Mouse (Mus musculus): Measurements from ENCODE around the gene Sorcs2. TPM values are rescaled to one million over a fixed set of nuclear protein-coding genes. Genes with fewer than 3 reads are reported as not detected.

The Sorcs2 gene
- total RNA-seq, 2 experiments from 2014 or later = 8.3 to 8.7 TPM

GRCm38 (mm10) chr5:36323526-36323925 is 74.4 kb downstream of the Sorcs2 start:
- DNase-seq = peak; percentile 84
- intact Hi-C loops (cut with DNase I; ENCODE audit: low total_unique reads) = loop anchor here (5.0 kb wide), 1 partner anchor 286 kb away; no protein-coding TSS in a partner anchor

- peak; percentile 34 for DNase-seq
- intact Hi-C loops (cut with DNase I; ENCODE audit: low total_unique reads) = loop anchor here (5.0 kb wide), 1 partner anchor 284 kb away; no protein-coding TSS in a partner anchor
Measured at GRCm38 (mm10) chr5:36321581-36321980, 76.4 kb downstream of the Sorcs2 start.

- intact Hi-C loops (cut with DNase I; ENCODE audit: low total_unique reads) = loop anchor here (5.0 kb wide), 1 partner anchor 283 kb away; no protein-coding TSS in a partner anchor
Measured at GRCm38 (mm10) chr5:36320667-36321066, 77.3 kb downstream of the Sorcs2 start.

GRCm38 (mm10) chr5:36317641-36318368 is 80.1 kb downstream of the Sorcs2 start:
- DNase-seq = no peak
- intact Hi-C loops (cut with DNase I; ENCODE audit: low total_unique reads) = no loop called here

More at GRCm38 (mm10) chr5:36320667-36321066, 77.3 kb downstream of the Sorcs2 start:
- DNase-seq = no peak

- intact Hi-C loops (cut with DNase I; ENCODE audit: low total_unique reads) = no loop called here
- DNase-seq = no peak
Measured at GRCm38 (mm10) chr5:36315106-36315505, 82.8 kb downstream of the Sorcs2 start.

- intact Hi-C loops (cut with DNase I; ENCODE audit: low total_unique reads) = no loop called here
Measured at GRCm38 (mm10) chr5:36313353-36314079, 84.4 kb downstream of the Sorcs2 start.

GRCm38 (mm10) chr5:36312926-36313325 is 85.0 kb downstream of the Sorcs2 start:
- DNase-seq = no peak
- intact Hi-C loops (cut with DNase I; ENCODE audit: low total_unique reads) = no loop called here

More at GRCm38 (mm10) chr5:36313353-36314079, 84.4 kb downstream of the Sorcs2 start:
- DNase-seq = peak; percentile 66

GRCm38 (mm10) chr5:36304299-36304980 is 93.5 kb downstream of the Sorcs2 start:
- intact Hi-C loops (cut with DNase I; ENCODE audit: low total_unique reads) = no loop called here
- no peak for DNase-seq

- intact Hi-C loops (cut with DNase I; ENCODE audit: low total_unique reads) = no loop called here
- no peak for DNase-seq
Measured at GRCm38 (mm10) chr5:36301166-36301565, 96.8 kb downstream of the Sorcs2 start.

- intact Hi-C loops (cut with DNase I; ENCODE audit: low total_unique reads) = loop anchor here (10.0 kb wide), 1 partner anchor 143 kb away; no protein-coding TSS in a partner anchor
- DNase-seq = no peak
Measured at GRCm38 (mm10) chr5:36298049-36298448, 99.9 kb downstream of the Sorcs2 start.

- intact Hi-C loops (cut with DNase I; ENCODE audit: low total_unique reads) = loop anchor here (10.0 kb wide), 1 partner anchor 142 kb away; no protein-coding TSS in a partner anchor
- no peak for DNase-seq
Measured at GRCm38 (mm10) chr5:36297246-36297645, 100.7 kb downstream of the Sorcs2 start.

GRCm38 (mm10) chr5:36293109-36293900 is 104.6 kb downstream of the Sorcs2 start:
- intact Hi-C loops (cut with DNase I; ENCODE audit: low total_unique reads) = loop anchor here (10.0 kb wide), 1 partner anchor 139 kb away; no protein-coding TSS in a partner anchor
- DNase-seq = no peak

GRCm38 (mm10) chr5:36292321-36292720 is 105.6 kb downstream of the Sorcs2 start:
- DNase-seq = peak; percentile 49
- intact Hi-C loops (cut with DNase I; ENCODE audit: low total_unique reads) = loop anchor here (10.0 kb wide), 1 partner anchor 138 kb away; no protein-coding TSS in a partner anchor

- intact Hi-C loops (cut with DNase I; ENCODE audit: low total_unique reads) = loop anchor here (10.0 kb wide), 1 partner anchor 136 kb away; no protein-coding TSS in a partner anchor
- DNase-seq = no peak
Measured at GRCm38 (mm10) chr5:36291191-36291590, 106.7 kb downstream of the Sorcs2 start.

- no peak for DNase-seq
- intact Hi-C loops (cut with DNase I; ENCODE audit: low total_unique reads) = no loop called here
Measured at GRCm38 (mm10) chr5:36285405-36285804, 112.5 kb downstream of the Sorcs2 start.

- intact Hi-C loops (cut with DNase I; ENCODE audit: low total_unique reads) = no loop called here
- no peak for DNase-seq
Measured at GRCm38 (mm10) chr5:36279896-36280295, 118.0 kb downstream of the Sorcs2 start.

- DNase-seq = no peak
- intact Hi-C loops (cut with DNase I; ENCODE audit: low total_unique reads) = no loop called here
Measured at GRCm38 (mm10) chr5:36274684-36275394, 123.1 kb downstream of the Sorcs2 start.

- no peak for DNase-seq
- intact Hi-C loops (cut with DNase I; ENCODE audit: low total_unique reads) = no loop called here
Measured at GRCm38 (mm10) chr5:36267194-36267769, 130.7 kb downstream of the Sorcs2 start.

Data from gastrocnemius, postnatal 14 days (tissue).